8 mouse cellular contexts compared by ENCODE assay signal in the genomic region with DNA sequence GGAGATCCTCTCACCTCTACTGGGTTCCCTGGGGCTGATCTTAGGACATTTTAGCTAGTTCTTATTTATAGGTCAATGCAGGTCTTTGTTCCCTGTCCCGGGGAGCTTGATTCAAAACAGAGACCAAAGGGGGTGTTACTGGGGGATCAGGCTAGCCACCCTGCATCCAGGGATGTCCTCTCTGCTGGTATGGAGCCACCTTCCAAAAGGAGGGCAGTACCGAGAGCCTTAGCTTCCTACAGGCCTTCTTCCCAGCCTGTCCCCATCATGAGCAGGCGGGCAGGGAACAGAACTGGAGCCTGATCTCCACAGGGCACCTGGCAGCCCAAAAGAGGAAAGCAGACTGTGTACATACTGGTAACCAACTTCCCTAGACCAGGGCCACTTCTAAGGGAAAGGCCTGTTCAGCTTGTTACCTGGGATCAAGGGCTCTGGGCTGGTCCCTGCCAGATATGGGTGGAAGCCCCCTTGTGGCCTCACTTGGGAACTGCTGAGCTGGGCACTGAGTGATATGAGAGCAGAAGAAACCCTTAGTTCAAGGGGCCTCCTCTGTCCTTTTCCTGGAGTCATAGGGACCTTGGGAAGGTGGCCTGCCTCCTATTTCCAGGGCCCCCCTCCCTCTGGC. TPM values are rescaled to one million over a fixed set of nuclear protein-coding genes. Genes with fewer than 3 reads are reported as not detected.
DNase-seq lines count a peak whose midpoint lies in the region; ATAC-seq and TF ChIP-seq lines count a peak whose summit lies in the region.

No protein-coding gene starts in this region.

- peak; percentile 67 for TF ChIP-seq CTCF in cerebellum, adult 2 months (IDR thresholded peaks at IDR 0.05; ENCODE audit: borderline replicate concordance, insufficient read depth, low read depth, low read length)
- peak; percentile 30; the same call in 1 of the 2 replicates for TF ChIP-seq CTCF in bone marrow macrophage, adult 2 months (IDR thresholded peaks at IDR 0.05; ENCODE audit: low read depth, low read length)
- peak; percentile 74 for TF ChIP-seq CTCF in kidney, postnatal 0 days (IDR thresholded peaks at IDR 0.05; ENCODE audit: low read depth)

- H3K4me2 ChIP-seq in forebrain, embryonic 13.5 days = no peak overlapping the region
- H3K4me2 ChIP-seq in kidney, postnatal 0 days (ENCODE audit: low read length) = no peak overlapping the region

- ATAC-seq in cerebellum, adult (ENCODE audit: insufficient number of reproducible peaks, low FRiP score, low TSS enrichment) = no peak
- ATAC-seq in forebrain, embryonic 13.5 days = peak; percentile 36
- no peak for ATAC-seq in kidney, postnatal 0 days (replicated peaks; ENCODE audit: low FRiP score, low read depth)

- peak; percentile 54 to 56 for DNase-seq in cerebellum, adult 2 months
- peak; percentile 66 for DNase-seq in A20 (ENCODE audit: low read depth, low spot score)
- DNase-seq in kidney, postnatal 0 days (ENCODE audit: low spot score) = peak; percentile 52
- DNase-seq in lung, postnatal 10 days = peak; percentile 81
- peak; percentile 43 to 64 for DNase-seq in spleen, adult 18-20 months

- no peaks in the 10 kb centered on the region for H3K9me3 ChIP-seq in forebrain, embryonic 13.5 days (replicated peaks)
- no peaks in the 10 kb centered on the region for H3K9me3 ChIP-seq in kidney, postnatal 0 days (replicated peaks; ENCODE audit: low read length)

- H3K4me1 ChIP-seq in cerebellum, adult 2 months (ENCODE audit: control insufficient read depth, insufficient read depth, low read length) = no peaks in the 10 kb centered on the region
- H3K4me1 ChIP-seq in bone marrow macrophage, adult 2 months (ENCODE audit: control insufficient read depth, insufficient read depth, low read length) = peaks cover 18% of the 10 kb centered on the region
- no peaks in the 10 kb centered on the region for H3K4me1 ChIP-seq in forebrain, embryonic 13.5 days
- 0 out of 2 replicates have a peak, but pooled peaks cover 3% of the 10 kb centered on the region for H3K4me1 ChIP-seq in kidney, postnatal 0 days (replicated peaks; ENCODE audit: insufficient read depth, low read length)

- H3K27me3 ChIP-seq in cerebellum, adult 2 months (ENCODE audit: control insufficient read depth, insufficient read depth, low read length) = no peaks in the 10 kb centered on the region
- H3K27me3 ChIP-seq in forebrain, embryonic 13.5 days = no peaks in the 10 kb centered on the region
- H3K27me3 ChIP-seq in kidney, postnatal 0 days (ENCODE audit: insufficient read depth, low read length) = no peaks in the 10 kb centered on the region

- H3K4me3 ChIP-seq in cerebellum, adult 2 months (replicated peaks; ENCODE audit: insufficient read depth, low read depth, low read length) = no peak overlapping the region
- H3K4me3 ChIP-seq in bone marrow macrophage, adult 2 months (ENCODE audit: insufficient read depth, low read length) = no peak overlapping the region
- no peak overlapping the region for H3K4me3 ChIP-seq in forebrain, embryonic 13.5 days
- H3K4me3 ChIP-seq in kidney, postnatal 0 days (replicated peaks; ENCODE audit: low read depth, low read length) = no peak overlapping the region

- TF ChIP-seq POLR2A in cerebellum, adult 2 months (IDR thresholded peaks at IDR 0.05; ENCODE audit: borderline replicate concordance, insufficient read depth, low read length) = no peak
- no peak for TF ChIP-seq POLR2A in bone marrow macrophage, adult 2 months (IDR thresholded peaks at IDR 0.05; ENCODE audit: borderline replicate concordance, low read depth, low read length)

- WGBS in cerebellum, adult 2 months = 42% methylated on average over 3 of the region's 3 CpGs
- 88% methylated on average over 3 of the region's 3 CpGs for WGBS in forebrain, embryonic 13.5 days
- WGBS in kidney, postnatal 0 days = 91% methylated on average over 3 of the region's 3 CpGs

- peaks cover 3% of the 10 kb centered on the region; the same call in 1 of the 2 replicates for H3K36me3 ChIP-seq in forebrain, embryonic 13.5 days (ENCODE audit: poor library complexity, severe bottlenecking)
- H3K36me3 ChIP-seq in kidney, postnatal 0 days (ENCODE audit: insufficient read depth, low read length) = no peaks in the 10 kb centered on the region

- H3K9ac ChIP-seq in forebrain, embryonic 13.5 days = no peak overlapping the region
- no peak overlapping the region for H3K9ac ChIP-seq in kidney, postnatal 0 days (ENCODE audit: low read depth, low read length)

- H3K27ac ChIP-seq in cerebellum, adult 2 months (ENCODE audit: insufficient read depth, low read length) = no peak overlapping the region
- H3K27ac ChIP-seq in bone marrow macrophage, adult 2 months (ENCODE audit: insufficient read depth, low read depth, low read length) = no peak overlapping the region
- H3K27ac ChIP-seq in forebrain, embryonic 13.5 days = no peak overlapping the region
- H3K27ac ChIP-seq in kidney, postnatal 0 days = no peak overlapping the region

RNA-seq across cellular contexts. Expression of gene Masp2, which starts 2.3 kb away (rescaled TPM):
- polyA plus RNA-seq in cerebellum, adult 2 months (2012; rRNA removed) = 0.82 and 1.9 TPM in 2 replicates
- polyA plus RNA-seq in bone marrow macrophage, adult 2 months (2012; ENCODE audit: insufficient read depth, insufficient read length, missing spikeins) = not detected in 2 replicates
- 0.34 and 0.63 TPM in 2 replicates for polyA plus RNA-seq in forebrain, embryonic 13.5 days (2015; fragmentation: Nextera tagmentation; extraction: Ambion mirVana)
- 0.15 TPM in 1 of 2 replicates, not detected in the other for polyA plus RNA-seq in kidney, postnatal 0 days (2015; fragmentation: Nextera tagmentation; extraction: Ambion mirVana)

RNA-seq across cellular contexts. Expression of gene Srm, which starts 13.3 kb away (rescaled TPM):
- polyA plus RNA-seq in cerebellum, adult 2 months (2012; rRNA removed) = 68.9 and 75.8 TPM in 2 replicates
- polyA plus RNA-seq in bone marrow macrophage, adult 2 months (2012; ENCODE audit: insufficient read depth, insufficient read length, missing spikeins) = 7.3 and 9.3 TPM in 2 replicates
- polyA plus RNA-seq in forebrain, embryonic 13.5 days (2015; fragmentation: Nextera tagmentation; extraction: Ambion mirVana) = 150 and 162 TPM in 2 replicates
- 122 and 125 TPM in 2 replicates for polyA plus RNA-seq in kidney, postnatal 0 days (2015; fragmentation: Nextera tagmentation; extraction: Ambion mirVana)

RNA-seq across cellular contexts. Expression of gene Tardbp, which starts 22.2 kb away (rescaled TPM):
- 276 and 338 TPM in 2 replicates for polyA plus RNA-seq in cerebellum, adult 2 months (2012; rRNA removed)
- 180 and 197 TPM in 2 replicates for polyA plus RNA-seq in bone marrow macrophage, adult 2 months (2012; ENCODE audit: insufficient read depth, insufficient read length, missing spikeins)
- polyA plus RNA-seq in forebrain, embryonic 13.5 days (2015; fragmentation: Nextera tagmentation; extraction: Ambion mirVana) = 364 and 366 TPM in 2 replicates
- polyA plus RNA-seq in kidney, postnatal 0 days (2015; fragmentation: Nextera tagmentation; extraction: Ambion mirVana) = 241 and 281 TPM in 2 replicates

RNA-seq across cellular contexts. Expression of gene Gm572, which starts 38.5 kb away (rescaled TPM):
- polyA plus RNA-seq in cerebellum, adult 2 months (2012; rRNA removed) = 0.10 and 0.11 TPM in 2 replicates
- not detected in 2 replicates for polyA plus RNA-seq in bone marrow macrophage, adult 2 months (2012; ENCODE audit: insufficient read depth, insufficient read length, missing spikeins)
- polyA plus RNA-seq in forebrain, embryonic 13.5 days (2015; fragmentation: Nextera tagmentation; extraction: Ambion mirVana) = not detected in 2 replicates
- not detected in 2 replicates for polyA plus RNA-seq in kidney, postnatal 0 days (2015; fragmentation: Nextera tagmentation; extraction: Ambion mirVana)

RNA-seq across cellular contexts. Expression of gene Exosc10, which starts 46.4 kb away (rescaled TPM):
- polyA plus RNA-seq in cerebellum, adult 2 months (2012; rRNA removed) = 47.1 and 52.9 TPM in 2 replicates
- 35.1 and 36.9 TPM in 2 replicates for polyA plus RNA-seq in bone marrow macrophage, adult 2 months (2012; ENCODE audit: insufficient read depth, insufficient read length, missing spikeins)
- 84.0 and 87.3 TPM in 2 replicates for polyA plus RNA-seq in forebrain, embryonic 13.5 days (2015; fragmentation: Nextera tagmentation; extraction: Ambion mirVana)
- polyA plus RNA-seq in kidney, postnatal 0 days (2015; fragmentation: Nextera tagmentation; extraction: Ambion mirVana) = 52.4 and 57.4 TPM in 2 replicates
